8 mouse cellular contexts compared by ENCODE assay signal in the genomic region with DNA sequence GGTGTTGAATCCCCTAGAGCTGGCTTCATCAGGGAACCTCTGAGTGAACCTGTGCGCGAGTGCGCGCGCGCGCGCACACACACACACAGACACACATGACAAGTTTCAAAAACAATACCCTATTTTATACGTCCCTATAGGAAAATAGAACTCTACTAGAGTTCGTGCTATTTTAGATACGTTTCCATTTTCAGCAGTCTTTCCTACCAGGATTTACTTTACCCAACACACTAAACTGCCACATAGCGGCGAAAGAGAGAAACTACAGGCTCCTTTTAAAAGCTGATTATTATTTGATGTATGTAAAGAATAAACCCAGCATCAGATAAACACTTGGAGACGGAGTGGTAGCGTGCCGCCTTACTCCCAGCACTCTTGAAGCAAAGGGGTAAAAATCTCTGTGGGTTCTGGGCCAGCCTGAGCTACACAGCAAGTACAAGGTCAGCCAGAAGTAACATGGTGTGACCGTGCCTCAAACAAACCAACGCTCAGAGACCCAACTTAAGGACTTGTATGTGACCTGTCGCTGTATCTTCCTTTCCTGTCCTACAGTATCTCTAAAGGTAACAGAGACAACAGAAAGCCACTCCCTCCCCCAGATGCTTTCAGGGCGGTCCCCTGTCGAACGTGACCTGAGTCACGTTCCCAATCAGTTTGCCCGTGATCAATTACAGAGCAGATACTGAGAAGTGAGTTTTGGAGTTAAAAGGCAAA. TPM values are rescaled to one million over a fixed set of nuclear protein-coding genes. Genes with fewer than 3 reads are reported as not detected.
DNase-seq lines count a peak whose midpoint lies in the region; ATAC-seq lines count a peak whose summit lies in the region.

No protein-coding gene starts in this region.

- 7% methylated on average over 24 of the region's 24 CpGs for WGBS in hindbrain, embryonic 10.5 days
- 10% methylated on average over 24 of the region's 24 CpGs for WGBS in liver, embryonic 16.5 days (ENCODE audit: insufficient replicate concordance)
- WGBS in neural tube, embryonic 15.5 days, result 15% methylated on average over 24 of the region's 24 CpGs

- H3K27me3 ChIP-seq in hindbrain, embryonic 10.5 days (ENCODE audit: insufficient read depth, poor library complexity, severe bottlenecking), result no peaks in the 10 kb centered on the region
- H3K27me3 ChIP-seq in liver, embryonic 16.5 days (ENCODE audit: control insufficient read depth, insufficient read depth, low read depth, low read length), result no peaks in the 10 kb centered on the region
- no peaks in the 10 kb centered on the region for H3K27me3 ChIP-seq in neural tube, embryonic 15.5 days (replicated peaks)

- DNase-seq in cerebellum, postnatal 10 days, result peak; percentile 40 to 50
- DNase-seq in cerebellum, adult 11-12 months, result no peak
- peak; percentile 51 for DNase-seq in CD4-positive, CD25-positive, alpha-beta regulatory T cell, adult 2 months (ENCODE audit: low read depth, low spot score)
- peak; percentile 80 for DNase-seq in embryo, embryonic 11 days
- peak; percentile 44 for DNase-seq in hindbrain, embryonic 10.5 days (ENCODE audit: low spot score)
- DNase-seq in urinary bladder, postnatal 4 days (ENCODE audit: low spot score in 2 of 2), result no peak

- H3K4me3 ChIP-seq in hindbrain, embryonic 10.5 days, result peak overlapping the region; percentile 43
- H3K4me3 ChIP-seq in liver, embryonic 16.5 days (ENCODE audit: low read depth, low read length), result peak overlapping the region; percentile 57
- peak overlapping the region; percentile 41 for H3K4me3 ChIP-seq in neural tube, embryonic 15.5 days (replicated peaks)

- H3K9ac ChIP-seq in liver, embryonic 16.5 days (ENCODE audit: low read depth, low read length), result peak overlapping the region; percentile 15
- H3K9ac ChIP-seq in neural tube, embryonic 15.5 days (replicated peaks), result 0 out of 2 replicates have a peak overlapping the region, but pooled peaks have one; percentile 29

- peaks cover 42% of the 10 kb centered on the region for H3K4me1 ChIP-seq in hindbrain, embryonic 10.5 days (replicated peaks)
- peaks cover 21% of the 10 kb centered on the region for H3K4me1 ChIP-seq in liver, embryonic 16.5 days (ENCODE audit: control insufficient read depth, low read depth, low read length)
- peaks cover 25% of the 10 kb centered on the region for H3K4me1 ChIP-seq in neural tube, embryonic 15.5 days

- H3K9me3 ChIP-seq in hindbrain, embryonic 10.5 days, result no peaks in the 10 kb centered on the region
- H3K9me3 ChIP-seq in liver, embryonic 16.5 days (replicated peaks; ENCODE audit: control insufficient read depth, low read length), result no peaks in the 10 kb centered on the region
- no peaks in the 10 kb centered on the region for H3K9me3 ChIP-seq in neural tube, embryonic 15.5 days (replicated peaks)

- H3K4me2 ChIP-seq in liver, embryonic 16.5 days (ENCODE audit: low read depth, low read length), result peak overlapping the region; percentile 72
- peak overlapping the region; percentile 56 for H3K4me2 ChIP-seq in neural tube, embryonic 15.5 days

- peak; percentile 34 for ATAC-seq in liver, embryonic 16.5 days (ENCODE audit: low read depth)
- peak; percentile 9; the same call in 1 of the 2 replicates for ATAC-seq in neural tube, embryonic 15.5 days (ENCODE audit: low FRiP score)

- H3K36me3 ChIP-seq in hindbrain, embryonic 10.5 days, result no peaks in the 10 kb centered on the region
- no peaks in the 10 kb centered on the region for H3K36me3 ChIP-seq in liver, embryonic 16.5 days (ENCODE audit: control insufficient read depth, insufficient read depth)
- H3K36me3 ChIP-seq in neural tube, embryonic 15.5 days, result no peaks in the 10 kb centered on the region

- peak overlapping the region; percentile 81 for H3K27ac ChIP-seq in hindbrain, embryonic 10.5 days
- H3K27ac ChIP-seq in liver, embryonic 16.5 days (ENCODE audit: low read length), result peak overlapping the region; percentile 59
- H3K27ac ChIP-seq in neural tube, embryonic 15.5 days (replicated peaks), result peak overlapping the region; percentile 28

RNA-seq across cellular contexts. Expression of a gene that starts 10.5 kb away (rescaled TPM):
- 12.6 and 15.1 TPM in 2 replicates for polyA plus RNA-seq in hindbrain, embryonic 10.5 days (2016; fragmentation: Nextera tagmentation; extraction: Ambion mirVana)
- 11.7 and 13.2 TPM in 2 replicates for polyA plus RNA-seq in liver, embryonic 16.5 days (2015; fragmentation: Nextera tagmentation; extraction: Ambion mirVana)
- polyA plus RNA-seq in neural tube, embryonic 15.5 days (2015; fragmentation: Nextera tagmentation; extraction: Ambion mirVana), result 5.7 and 10.5 TPM in 2 replicates

RNA-seq across cellular contexts. Expression of a gene that starts 16.4 kb away (rescaled TPM):
- polyA plus RNA-seq in hindbrain, embryonic 10.5 days (2016; fragmentation: Nextera tagmentation; extraction: Ambion mirVana), result 30.0 and 32.2 TPM in 2 replicates
- polyA plus RNA-seq in liver, embryonic 16.5 days (2015; fragmentation: Nextera tagmentation; extraction: Ambion mirVana), result 8.0 and 8.4 TPM in 2 replicates
- polyA plus RNA-seq in neural tube, embryonic 15.5 days (2015; fragmentation: Nextera tagmentation; extraction: Ambion mirVana), result 39.8 and 45.4 TPM in 2 replicates

RNA-seq across cellular contexts. Expression of a gene that starts 29.8 kb away (rescaled TPM):
- 0.71 and 6.4 TPM in 2 replicates for polyA plus RNA-seq in hindbrain, embryonic 10.5 days (2016; fragmentation: Nextera tagmentation; extraction: Ambion mirVana)
- 1.9 and 4.0 TPM in 2 replicates for polyA plus RNA-seq in liver, embryonic 16.5 days (2015; fragmentation: Nextera tagmentation; extraction: Ambion mirVana)
- 7.1 and 21.3 TPM in 2 replicates for polyA plus RNA-seq in neural tube, embryonic 15.5 days (2015; fragmentation: Nextera tagmentation; extraction: Ambion mirVana)

Comparison
In these comparisons a context has a peak if more than half of its experiments do, and no peak if none do; other contexts are left out.
1. DNase-seq: peak in cerebellum, postnatal 10 days (2 of 2), CD4-positive, CD25-positive, alpha-beta regulatory T cell, adult 2 months (single experiment), embryo, embryonic 11 days (single experiment) and hindbrain, embryonic 10.5 days (single experiment); none in cerebellum, adult 11-12 months (single experiment) and urinary bladder, postnatal 4 days (0 of 2).
2. H3K27ac ChIP-seq: peak in every context shown above with its lines; median percentile 81 in hindbrain, embryonic 10.5 days; 59 in liver, embryonic 16.5 days; 28 in neural tube, embryonic 15.5 days.
3. Peak in every context shown above with its lines, with median percentiles within 50 percentile points of each other: H3K4me3 ChIP-seq.